Comparison of ENCODE assay signal across 11 mouse cellular contexts in the genomic region with DNA sequence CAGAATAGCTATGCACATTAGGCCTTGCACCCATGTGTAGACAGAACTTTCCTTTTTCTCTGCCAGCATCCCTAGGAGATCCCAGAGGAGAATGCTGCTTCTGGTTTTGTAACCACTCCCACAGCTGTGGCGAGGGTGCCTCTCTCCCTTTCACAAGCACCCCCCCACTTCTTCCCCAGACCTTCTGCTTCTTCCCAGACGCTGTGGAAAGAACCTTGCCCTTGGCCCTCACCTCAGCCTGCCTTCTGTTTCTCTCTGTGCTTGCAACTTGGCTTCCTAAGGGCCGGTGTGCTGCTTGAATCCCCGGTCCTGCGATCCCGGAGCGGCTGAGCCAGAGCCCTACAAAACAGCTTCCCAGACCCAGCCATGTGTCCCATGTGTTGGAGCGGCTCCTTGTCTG. TPM values are rescaled to one million over a fixed set of nuclear protein-coding genes. Genes with fewer than 3 reads are reported as not detected.
A peak's percentile ranks its signal among the peaks of the same experiment; 100 is the strongest.
DNase-seq lines count a peak whose midpoint lies in the region; ATAC-seq and TF ChIP-seq lines count a peak whose summit lies in the region.
"Had no signal": no experiment of that assay in that cellular context is flagged by ENCODE, and none has a peak within 500 bp of the region (broad histone marks: within the 10 kb centered on the region; RNA-seq: fewer than 3 reads in every experiment).

No protein-coding gene starts in this region.

- TF ChIP-seq CTCF in liver, embryonic 14.5 days (IDR thresholded peaks at IDR 0.05; ENCODE audit: low read depth): no peak
- no peak for TF ChIP-seq CTCF in forebrain, postnatal 0 days (IDR thresholded peaks at IDR 0.05; ENCODE audit: low read depth)

- ATAC-seq in heart, embryonic 15.5 days (replicated peaks; ENCODE audit: insufficient number of reproducible peaks, insufficient read depth, low FRiP score, low read depth): no peak
- no peak for ATAC-seq in liver, embryonic 14.5 days (ENCODE audit: insufficient read depth)
- ATAC-seq in forebrain, postnatal 0 days: no peak

- H3K4me1 ChIP-seq in heart, embryonic 15.5 days (replicated peaks): no peaks in the 10 kb centered on the region; the same call in 1 of the 2 replicates
- peaks cover 66 to 73% of the 10 kb centered on the region in 2 experiments for H3K4me1 ChIP-seq in liver, embryonic 14.5 days (replicated peaks; ENCODE audit: control insufficient read depth in 2 of 2, insufficient read depth in 2 of 2, low read length in 1 of 2)
- H3K4me1 ChIP-seq in forebrain, postnatal 0 days (ENCODE audit: insufficient read depth): no peaks in the 10 kb centered on the region

- WGBS in heart, embryonic 15.5 days: 78% methylated on average over 8 of the region's 8 CpGs
- 18% methylated on average over 8 of the region's 8 CpGs for WGBS in liver, embryonic 14.5 days (ENCODE audit: insufficient replicate concordance)
- 78% methylated on average over 8 of the region's 8 CpGs for WGBS in forebrain, postnatal 0 days

- no peak for DNase-seq in heart, postnatal 36 days
- DNase-seq in 416B (ENCODE audit: low read depth): peak; percentile 80
- peak; percentile 33 for DNase-seq in T-cell, adult 2 months (ENCODE audit: low spot score)
- no peak for DNase-seq in liver, embryonic 14.5 days (ENCODE audit: low read depth in 3 of 3, low spot score in 3 of 3)
- DNase-seq in left cerebral cortex, adult 8-10 months (ENCODE audit: low spot score in 2 of 2): no peak
- DNase-seq in forebrain, postnatal 0 days: no peak
- no peak for DNase-seq in gastrocnemius, postnatal 36 days

- H3K9ac ChIP-seq in heart, embryonic 15.5 days: no peak overlapping the region
- H3K9ac ChIP-seq in liver, embryonic 14.5 days (replicated peaks): peak overlapping the region; percentile 93
- no peak overlapping the region for H3K9ac ChIP-seq in forebrain, postnatal 0 days

- H3K27ac ChIP-seq in heart, embryonic 15.5 days: peak overlapping the region; percentile 56; the same call in 1 of the 2 replicates
- H3K27ac ChIP-seq in liver, embryonic 14.5 days: peak overlapping the region; percentile 100
- no peak overlapping the region for H3K27ac ChIP-seq in forebrain, postnatal 0 days (ENCODE audit: low read depth, low read length)

- peak overlapping the region; percentile 5; the same call in 1 of the 2 replicates for H3K4me3 ChIP-seq in heart, embryonic 15.5 days
- H3K4me3 ChIP-seq in liver, embryonic 14.5 days (ENCODE audit: insufficient read depth in 1 of 2, low read depth in 2 of 2, low read length in 2 of 2): peak overlapping the region; percentile 4 to 59
- no peak overlapping the region for H3K4me3 ChIP-seq in forebrain, postnatal 0 days (ENCODE audit: low read depth, low read length)

- intact Hi-C loops in heart, postnatal 36 days (cut with DNase I): no loop called here
- intact Hi-C loops in gastrocnemius, postnatal 36 days (cut with DNase I): no loop called here

- TF ChIP-seq EP300 in liver, embryonic 14.5 days (IDR thresholded peaks at IDR 0.05; ENCODE audit: low read depth): no peak

- H3K27me3 ChIP-seq in heart, embryonic 15.5 days: peaks cover 5% of the 10 kb centered on the region
- H3K27me3 ChIP-seq in liver, embryonic 14.5 days (ENCODE audit: control insufficient read depth, insufficient read depth, low read length): no peaks in the 10 kb centered on the region
- H3K27me3 ChIP-seq in forebrain, postnatal 0 days (ENCODE audit: insufficient read depth, low read length): no peaks in the 10 kb centered on the region

- H3K36me3 ChIP-seq in heart, embryonic 15.5 days: no peaks in the 10 kb centered on the region
- H3K36me3 ChIP-seq in liver, embryonic 14.5 days (replicated peaks; ENCODE audit: control insufficient read depth, insufficient read depth, low read depth): no peaks in the 10 kb centered on the region; the same call in 1 of the 2 replicates
- no peaks in the 10 kb centered on the region for H3K36me3 ChIP-seq in forebrain, postnatal 0 days (ENCODE audit: insufficient read depth)

- H3K4me2 ChIP-seq in heart, embryonic 15.5 days: peak overlapping the region; percentile 18; the same call in 1 of the 2 replicates
- peak overlapping the region; percentile 93 for H3K4me2 ChIP-seq in liver, embryonic 14.5 days (ENCODE audit: low read depth)
- no peak overlapping the region for H3K4me2 ChIP-seq in forebrain, postnatal 0 days (ENCODE audit: low read depth)

- H3K9me3 ChIP-seq in heart, embryonic 15.5 days (replicated peaks): no peaks in the 10 kb centered on the region
- H3K9me3 ChIP-seq in liver, embryonic 14.5 days (ENCODE audit: control insufficient read depth, low read length): no peaks in the 10 kb centered on the region
- H3K9me3 ChIP-seq in forebrain, postnatal 0 days (ENCODE audit: low read length): no peaks in the 10 kb centered on the region

RNA-seq across cellular contexts. Expression of a gene that starts 9.3 kb away (rescaled TPM):
- polyA plus RNA-seq in heart, embryonic 15.5 days (2015; fragmentation: Nextera tagmentation; extraction: Ambion mirVana): 0.24 and 1.9 TPM in 2 replicates
- total RNA-seq in heart, postnatal 36 days (2021): under 1 TPM in 1 of 2 experiments, not detected in 1; 0.08 TPM
- 5.4 and 5.5 TPM in 2 replicates for polyA plus RNA-seq in liver, embryonic 14.5 days (2012; rRNA removed)
- polyA plus RNA-seq in liver, embryonic 14.5 days (2014; fragmentation: Nextera tagmentation; extraction: Ambion mirVana): 1.1 and 2.4 TPM in 2 replicates
- total RNA-seq in left cerebral cortex, adult 8-10 months (2022): 100 to 1,000 TPM; 162 to 192 (median 176) TPM
- 119 and 199 TPM in 2 replicates for total RNA-seq in forebrain, postnatal 0 days (2014; rRNA removed)
- 10.5 and 20.1 TPM in 2 replicates for polyA plus RNA-seq in forebrain, postnatal 0 days (2015; fragmentation: Nextera tagmentation; extraction: Ambion mirVana)
- under 1 TPM in 1 of 2 experiments, not detected in 1; 0.13 TPM for total RNA-seq in gastrocnemius, postnatal 36 days (2021)
- total RNA-seq: gastrocnemius, adult 18-20 months had no signal

RNA-seq across cellular contexts. Expression of a gene that starts 13.7 kb away (rescaled TPM):
- 101 and 103 TPM in 2 replicates for polyA plus RNA-seq in heart, embryonic 15.5 days (2015; fragmentation: Nextera tagmentation; extraction: Ambion mirVana)
- 10 to 100 TPM; 46.5 to 55.3 TPM for total RNA-seq in heart, postnatal 36 days (2021)
- polyA plus RNA-seq in liver, embryonic 14.5 days (2012; rRNA removed): 111 TPM in 2 replicates
- polyA plus RNA-seq in liver, embryonic 14.5 days (2014; fragmentation: Nextera tagmentation; extraction: Ambion mirVana): 211 and 214 TPM in 2 replicates
- total RNA-seq in left cerebral cortex, adult 8-10 months (2022): 10 to 100 TPM; 63.2 to 84.3 (median 76.2) TPM
- 64.9 and 78.5 TPM in 2 replicates for total RNA-seq in forebrain, postnatal 0 days (2014; rRNA removed)
- 141 and 159 TPM in 2 replicates for polyA plus RNA-seq in forebrain, postnatal 0 days (2015; fragmentation: Nextera tagmentation; extraction: Ambion mirVana)
- 10 to 100 TPM; 26.8 to 37.6 TPM for total RNA-seq in gastrocnemius, postnatal 36 days (2021)

RNA-seq across cellular contexts. Expression of a gene that starts 42.4 kb away (rescaled TPM):
- polyA plus RNA-seq in heart, embryonic 15.5 days (2015; fragmentation: Nextera tagmentation; extraction: Ambion mirVana): 0.69 and 3.8 TPM in 2 replicates
- not detected for total RNA-seq in heart, postnatal 36 days (2021)
- polyA plus RNA-seq in liver, embryonic 14.5 days (2012; rRNA removed): 142 and 163 TPM in 2 replicates
- 301 and 360 TPM in 2 replicates for polyA plus RNA-seq in liver, embryonic 14.5 days (2014; fragmentation: Nextera tagmentation; extraction: Ambion mirVana)
- total RNA-seq in left cerebral cortex, adult 8-10 months (2022): under 1 TPM in 1 of 4 experiments, not detected in 3; 0.55 TPM
- total RNA-seq in forebrain, postnatal 0 days (2014; rRNA removed): 0.33 and 0.46 TPM in 2 replicates
- 0.21 TPM in 1 of 2 replicates, not detected in the other for polyA plus RNA-seq in forebrain, postnatal 0 days (2015; fragmentation: Nextera tagmentation; extraction: Ambion mirVana)
- total RNA-seq in gastrocnemius, postnatal 36 days (2021): not detected
- total RNA-seq: gastrocnemius, adult 18-20 months; left cerebral cortex, postnatal 10 days had no signal
- polyA plus RNA-seq: inflammation-experienced regulatory T-cells, adult 6 months had no signal

Comparison
In these comparisons a context has a peak if more than half of its experiments do, and no peak if none do; other contexts are left out.
1. DNase-seq: peak in 416B (single experiment) and T-cell, adult 2 months (single experiment); none in heart, postnatal 36 days (0 of 2), liver, embryonic 14.5 days (0 of 3), left cerebral cortex, adult 8-10 months (0 of 2), forebrain, postnatal 0 days (single experiment) and gastrocnemius, postnatal 36 days (0 of 2).
2. RNA of a gene that starts 9.3 kb away (total RNA-seq): 119 to 199 TPM in forebrain, postnatal 0 days and 162 to 192 TPM in left cerebral cortex, adult 8-10 months; 0.13 TPM in gastrocnemius, postnatal 36 days and 0.08 TPM in heart, postnatal 36 days; every median in the first group is over 100 times any median in the second.